Mouse (Mus musculus) heart, postnatal 10 days (tissue): ENCODE data around the gene Hist3h2a. TPM values are rescaled to one million over a fixed set of nuclear protein-coding genes. Genes with fewer than 3 reads are reported as not detected.
A peak's percentile ranks its signal among the peaks of the same experiment; 100 is the strongest.
"Not testable (repeated sequence)": the region's sequence is repeated elsewhere in the genome, so short reads cannot be mapped to it uniquely, and the experiment has no call there.

Experiments
- DNase-seq, 2 experiments: peaks; one replicate each; pipeline ENCODE4 v3.0.0; 2021
- intact Hi-C: fragments of 180-260 bp; cut with DNase I; formaldehyde crosslinking; loops from one replicate; pipeline ENCODE4 v1.15.1; 2025
- total RNA-seq, 2 experiments: library from RNA; stranded (reverse); gene quantifications; 2 replicates each; pipeline ENCODE4 v1.2.3; 2021

Gene Hist3h2a
- total RNA-seq, 2 experiments from 2014 or later: 33.2 to 36.7 TPM

- intact Hi-C loops: no loop called here
- no peak for DNase-seq
Measured at GRCm38 (mm10) chr11:58944136-58944535, 10.3 kb upstream of the Hist3h2a start.

- no peak for DNase-seq
- intact Hi-C loops: no loop called here
Measured at GRCm38 (mm10) chr11:58947306-58947705, 7.2 kb upstream of the Hist3h2a start.

GRCm38 (mm10) chr11:58947798-58948528 lies 6.5 kb upstream of the Hist3h2a start:
- intact Hi-C loops: no loop called here
- DNase-seq: peak in 1 of 2 experiments; percentile 18

GRCm38 (mm10) chr11:58948542-58949479 lies 5.7 kb upstream of the Hist3h2a start, which contains the start of gene Hist3h2ba:
Gene Hist3h2ba (plus strand): TSS chr11:58948920.
- intact Hi-C loops: no loop called here
- peak; percentile 51 to 63 for DNase-seq

- intact Hi-C loops: no loop called here
- DNase-seq: no peak
Measured at GRCm38 (mm10) chr11:58949480-58950431, 4.7 kb upstream of the Hist3h2a start.

GRCm38 (mm10) chr11:58951210-58951609 lies 3.3 kb upstream of the Hist3h2a start:
- intact Hi-C loops: no loop called here

GRCm38 (mm10) chr11:58953351-58954169 lies 925 bp upstream of the Hist3h2a start:
- intact Hi-C loops: loop anchor here (2.0 kb wide), 1 partner anchor 15 kb away; the partner anchor contains the start of gene Rnf187

More at GRCm38 (mm10) chr11:58951210-58951609, 3.3 kb upstream of the Hist3h2a start:
- no peak for DNase-seq

GRCm38 (mm10) chr11:58954170-58954419 lies 390 bp upstream of the Hist3h2a start:
- intact Hi-C loops, DNase-seq: not testable (repeated sequence)

More at GRCm38 (mm10) chr11:58953351-58954169, 925 bp upstream of the Hist3h2a start:
- DNase-seq: no peak

- peak in 1 of 2 experiments; percentile 28 for DNase-seq
- intact Hi-C loops: no loop called here
Measured at GRCm38 (mm10) chr11:58955143-58955867, 820 bp downstream of the Hist3h2a start.

GRCm38 (mm10) chr11:58955868-58956257 lies 1.4 kb downstream of the Hist3h2a start:
- intact Hi-C loops: no loop called here

GRCm38 (mm10) chr11:58957226-58957914 lies 2.9 kb downstream of the Hist3h2a start:
- intact Hi-C loops: no loop called here
- no peak for DNase-seq

More at GRCm38 (mm10) chr11:58955868-58956257, 1.4 kb downstream of the Hist3h2a start:
- no peak for DNase-seq

- no peak for DNase-seq
- intact Hi-C loops: no loop called here
Measured at GRCm38 (mm10) chr11:58958536-58958935, 4.1 kb downstream of the Hist3h2a start.

- intact Hi-C loops: no loop called here
- DNase-seq: no peak
Measured at GRCm38 (mm10) chr11:58959186-58959825, 4.8 kb downstream of the Hist3h2a start.

GRCm38 (mm10) chr11:58959921-58960465 lies 5.5 kb downstream of the Hist3h2a start:
- DNase-seq: peak; percentile 85 to 86
- intact Hi-C loops: loop anchor here (10.0 kb wide), 1 partner anchor 225 kb away; the partner anchor contains the start of gene Gjc2

- intact Hi-C loops: loop anchor here (10.0 kb wide), 1 partner anchor 223 kb away; the partner anchor contains the start of gene Gjc2
- no peak for DNase-seq
Measured at GRCm38 (mm10) chr11:58961364-58962177, 7.1 kb downstream of the Hist3h2a start.

GRCm38 (mm10) chr11:58963543-58963942 lies 9.1 kb downstream of the Hist3h2a start:
- no peak for DNase-seq
- intact Hi-C loops: loop anchor here (10.0 kb wide), 1 partner anchor 221 kb away; the partner anchor contains the start of gene Gjc2
